Mouse (Mus musculus) heart, postnatal 0 days (tissue): ENCODE results near the gene Gnptg. TPM values are rescaled to one million over a fixed set of nuclear protein-coding genes. Genes with fewer than 3 reads are reported as not detected.
A peak's percentile ranks its signal among the peaks of the same experiment; 100 is the strongest.

ENCODE experiments used
- ATAC-seq: fragments of 200-750 bp; cut with Nextera tagmentation; 2 replicates; pipeline ENCODE4 v1.8.0; 2017; ENCODE audit warnings: low read depth, moderate number of reproducible peaks, moderate library complexity; ENCODE audit not compliant: insufficient read depth
- DNase-seq: peaks from one replicate; pipeline ENCODE4 v3.0.0-alpha.2; 2016; ENCODE audit warnings: low spot score
- H3K27ac ChIP-seq: fragments of 300-500 bp; sonication (generic); 2 replicates; pipeline ENCODE4 v1.5.1; 2014; ENCODE audit warnings: low read depth, mild to moderate bottlenecking
- H3K27me3 ChIP-seq: fragments of 300-500 bp; sonication (generic); 2 replicates; pipeline ENCODE4 v1.6.1; 2014; ENCODE audit warnings: low read length, mixed read lengths; ENCODE audit not compliant: control insufficient read depth, insufficient read depth
- H3K36me3 ChIP-seq: fragments of 300-500 bp; sonication (generic); replicated peaks from 2 replicates; pipeline ENCODE4 v1.6.1; 2014; ENCODE audit warnings: low read length, mixed read lengths; ENCODE audit not compliant: control insufficient read depth, insufficient read depth
- H3K4me1 ChIP-seq: fragments of 300-500 bp; sonication (generic); 2 replicates; pipeline ENCODE4 v1.6.1; 2014; ENCODE audit warnings: antibody characterized with exemption; ENCODE audit not compliant: control insufficient read depth, insufficient read depth
- H3K4me2 ChIP-seq: fragments of 300-500 bp; sonication (generic); 2 replicates; pipeline ENCODE4 v1.6.1; 2014; ENCODE audit warnings: low read depth, mild to moderate bottlenecking, low read length, moderate library complexity
- H3K4me3 ChIP-seq: fragments of 300-500 bp; sonication (generic); 2 replicates; pipeline ENCODE4 v1.5.1; 2014; ENCODE audit warnings: low read depth, low read length
- H3K9ac ChIP-seq: fragments of 300-500 bp; sonication (generic); replicated peaks from 2 replicates; pipeline ENCODE4 v1.6.1; 2014; ENCODE audit warnings: low read depth, low read length, mixed read lengths
- H3K9me3 ChIP-seq: fragments of 300-500 bp; sonication (generic); replicated peaks from 2 replicates; pipeline ENCODE4 v1.6.1; 2016; ENCODE audit warnings: low read length; ENCODE audit not compliant: control insufficient read depth
- CTCF ChIP-seq: IDR thresholded peaks from 2 replicates; pipeline ENCODE4 v1.5.1; 2016; ENCODE audit warnings: antibody characterized with exemption, control low read depth, low read depth
- EP300 ChIP-seq: IDR thresholded peaks from 2 replicates; pipeline ENCODE4 v1.6.1; 2016; ENCODE audit warnings: antibody characterized with exemption, low read depth
- WGBS: fragments of 180-500 bp; shearing (Covaris S2); extraction: QIAGEN DNeasy Blood & Tissue Kit; methylation state at CpG from one replicate; pipeline ENCODE4 v1.1.7; 2014; 5-methylcytosine and 5-hydroxymethylcytosine counted together
- polyA plus RNA-seq: library from polyadenylated mRNA; unstranded; fragments of >200 nt; fragmentation: Nextera tagmentation; extraction: Ambion mirVana; gene quantifications from 2 replicates; pipeline ENCODE4 v1.2.1, GENCODE M21; 2015
- total RNA-seq: library from RNA; depleted of rRNA; stranded (reverse); fragments of >200 nt; gene quantifications from 2 replicates; pipeline ENCODE4 v1.2.3, GENCODE M21; 2014; ENCODE audit warnings: low replicate concordance

Gene Gnptg
- total and polyA plus RNA-seq, 2 experiments from 2014 or later, result 21.0 to 24.2 TPM

DNA sequence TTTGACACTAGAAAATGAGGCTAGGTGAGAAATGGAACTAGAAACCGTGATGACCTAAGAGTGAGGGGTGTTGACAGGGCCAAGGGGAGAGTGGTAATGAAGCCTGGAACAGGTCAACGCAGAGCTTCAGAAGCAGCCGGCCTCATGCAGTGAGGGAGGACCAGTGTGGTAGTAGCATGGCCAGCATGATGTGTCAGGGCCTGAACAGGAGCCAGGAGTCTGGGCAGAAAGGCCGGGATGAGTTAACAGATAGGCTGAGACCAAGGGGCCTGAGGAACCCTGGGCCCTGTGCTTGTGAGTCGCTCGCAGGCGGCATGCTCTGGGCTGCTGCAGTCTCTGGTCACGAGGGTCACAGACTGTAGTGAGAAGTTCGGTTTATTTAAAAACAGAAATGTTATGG is 21.0 kb downstream of the Gnptg start:
- peaks cover 5% of the 10 kb centered on the region; the same call in 1 of the 2 replicates for H3K4me1 ChIP-seq
- no peak overlapping the region for H3K4me3 ChIP-seq
- no peak overlapping the region for H3K9ac ChIP-seq
- TF ChIP-seq EP300 (no peak), CTCF (no peak)
- peaks cover 57% of the 10 kb centered on the region for H3K36me3 ChIP-seq
- no peaks in the 10 kb centered on the region for H3K27me3 ChIP-seq
- H3K4me2 ChIP-seq, result no peak overlapping the region
- WGBS, result 75% methylated on average over 9 of the region's 9 CpGs
- H3K9me3 ChIP-seq, result no peaks in the 10 kb centered on the region
- H3K27ac ChIP-seq, result no peak overlapping the region
- no peak for DNase-seq
- no peak for ATAC-seq

DNA sequence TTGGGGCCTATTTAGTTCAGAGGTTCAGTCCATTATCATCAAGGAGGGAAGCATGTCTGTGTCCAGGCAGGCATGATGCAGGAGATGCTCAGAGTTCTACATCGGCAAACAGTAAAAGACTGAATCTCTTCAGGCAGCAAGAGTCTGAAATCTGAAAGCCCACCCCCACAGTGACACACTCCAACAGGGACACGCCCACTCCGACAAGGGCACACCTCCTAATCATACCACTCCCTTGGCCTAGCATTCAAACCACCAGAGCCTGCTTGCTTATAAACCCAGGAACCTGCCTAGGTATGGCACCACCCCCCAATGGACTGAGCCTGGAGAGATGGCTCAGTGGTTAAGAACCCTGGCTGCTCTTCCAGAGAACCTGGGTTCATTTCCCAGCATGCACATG is 24.5 kb downstream of the Gnptg start:
- H3K9me3 ChIP-seq, result no peaks in the 10 kb centered on the region
- no peaks in the 10 kb centered on the region for H3K4me1 ChIP-seq
- 88% methylated on average over 3 of the region's 3 CpGs for WGBS
- DNase-seq (no peak), ATAC-seq (no peak)
- H3K27ac ChIP-seq, result no peak overlapping the region
- H3K27me3 ChIP-seq, result no peaks in the 10 kb centered on the region
- H3K36me3 ChIP-seq, result peaks cover 85% of the 10 kb centered on the region
- no peak overlapping the region for H3K9ac ChIP-seq
- H3K4me2 ChIP-seq, result no peak overlapping the region
- no peak for TF ChIP-seq CTCF
- TF ChIP-seq EP300, result no peak
- no peak overlapping the region for H3K4me3 ChIP-seq

DNA sequence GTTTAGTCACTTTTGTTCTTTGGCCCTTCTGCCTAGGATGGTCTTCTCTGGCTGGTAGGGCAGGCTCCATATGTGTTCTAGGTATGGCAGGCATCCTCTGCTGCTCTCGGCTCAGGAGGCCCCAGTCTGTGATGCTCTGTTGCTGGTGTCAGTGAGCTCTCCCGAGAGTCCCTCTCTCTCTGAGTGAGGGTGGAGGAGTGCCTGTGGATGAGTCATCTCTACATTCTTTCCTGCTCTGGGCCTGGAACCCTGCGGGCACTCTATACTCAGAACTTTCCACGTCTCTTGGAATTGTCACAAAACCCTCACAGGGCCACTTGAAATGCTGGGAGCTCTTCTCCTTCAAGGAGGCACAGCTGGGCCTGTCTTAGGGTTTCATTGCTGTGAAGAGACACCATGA is 28.2 kb downstream of the Gnptg start:
- H3K9ac ChIP-seq, result no peak overlapping the region
- WGBS, result 63% methylated on average over 4 of the region's 4 CpGs
- H3K4me2 ChIP-seq, result no peak overlapping the region
- peak overlapping the region; percentile 27; the same call in 1 of the 2 replicates for H3K27ac ChIP-seq
- TF ChIP-seq EP300, result no peak
- DNase-seq, result no peak
- no peak for ATAC-seq
- no peaks in the 10 kb centered on the region for H3K27me3 ChIP-seq
- no peaks in the 10 kb centered on the region for H3K4me1 ChIP-seq
- H3K4me3 ChIP-seq, result no peak overlapping the region
- no peaks in the 10 kb centered on the region for H3K9me3 ChIP-seq
- peaks cover 89% of the 10 kb centered on the region for H3K36me3 ChIP-seq

DNA sequence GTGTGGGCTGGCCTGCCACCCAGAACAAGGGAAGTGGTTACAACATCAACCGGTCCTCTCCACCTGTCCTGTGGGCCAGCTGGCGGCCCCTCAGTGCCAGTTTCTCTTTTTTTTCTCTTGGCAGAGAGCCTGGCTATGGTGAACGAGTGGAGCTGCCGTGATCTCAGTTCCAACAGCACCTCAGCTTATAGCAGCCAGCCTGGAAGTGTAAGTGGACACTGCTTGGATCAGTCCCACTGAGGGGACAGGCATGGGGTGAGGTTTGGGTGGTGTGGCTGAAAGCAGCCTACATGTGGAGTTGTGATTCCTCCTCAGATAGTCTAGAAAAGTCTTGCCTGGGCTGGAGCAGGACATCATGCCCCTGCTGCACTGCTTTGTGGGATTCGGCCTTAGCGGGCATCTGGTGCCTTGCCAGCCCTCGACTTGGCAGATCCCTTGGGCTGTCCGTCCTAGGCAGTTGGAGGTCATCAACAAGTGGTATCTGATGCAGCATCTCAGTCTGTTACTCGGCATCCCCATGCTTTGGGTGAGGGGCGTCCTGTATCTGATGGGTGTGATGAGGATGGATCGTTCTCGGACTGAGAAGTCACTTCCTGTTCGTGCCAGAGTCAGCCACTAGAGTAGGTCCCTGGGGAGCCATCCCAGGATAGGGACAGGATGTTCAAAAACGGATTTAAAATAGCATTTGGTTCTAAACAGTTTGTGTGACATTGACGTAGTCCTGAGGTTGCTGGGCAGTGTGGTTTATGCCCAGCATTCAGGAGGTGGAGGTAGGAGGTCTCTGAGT is 29.1 kb downstream of the Gnptg start:
- H3K9me3 ChIP-seq, result no peaks in the 10 kb centered on the region
- peaks cover 87% of the 10 kb centered on the region for H3K36me3 ChIP-seq
- 61% methylated on average over 15 of the region's 15 CpGs for WGBS
- H3K27ac ChIP-seq, result peak overlapping the region; percentile 27; the same call in 1 of the 2 replicates
- no peaks in the 10 kb centered on the region for H3K4me1 ChIP-seq
- H3K4me3 ChIP-seq, result no peak overlapping the region
- H3K9ac ChIP-seq, result no peak overlapping the region
- DNase-seq (no peak), ATAC-seq (no peak; the same call in 1 of the 2 replicates)
- no peak for TF ChIP-seq CTCF
- TF ChIP-seq EP300, result no peak
- no peak overlapping the region for H3K4me2 ChIP-seq
- H3K27me3 ChIP-seq, result no peaks in the 10 kb centered on the region

DNA sequence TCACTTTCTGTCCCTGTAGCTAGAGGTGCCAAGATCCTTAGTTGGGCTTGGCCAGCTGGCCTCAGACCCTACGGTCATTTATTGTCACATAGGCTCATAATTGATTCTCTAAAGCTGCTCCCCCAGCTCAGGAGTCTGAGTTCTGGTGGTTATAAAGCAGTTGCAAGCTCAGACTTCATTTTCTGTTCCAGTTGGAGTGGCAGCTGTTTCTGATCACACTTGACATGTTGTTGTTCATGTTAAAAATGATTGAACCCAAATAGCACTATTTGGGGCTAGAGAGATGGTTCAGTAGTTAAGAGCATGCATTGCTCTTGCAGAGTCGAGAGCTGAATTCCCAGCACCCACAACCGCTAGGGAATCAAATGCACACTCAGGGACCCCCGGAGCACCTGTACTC is 29.9 kb downstream of the Gnptg start:
- Histone ChIP-seq H3K4me1 (no peaks in the 10 kb centered on the region), H3K4me3 (no peak overlapping the region), H3K4me2 (no peak overlapping the region), H3K36me3 (peaks cover 87% of the 10 kb centered on the region), H3K27ac (no peak overlapping the region), H3K9me3 (no peaks in the 10 kb centered on the region), H3K27me3 (no peaks in the 10 kb centered on the region), H3K9ac (no peak overlapping the region)
- ATAC-seq, result no peak
- no peak for DNase-seq
- 90% methylated on average over 4 of the region's 4 CpGs for WGBS
- TF ChIP-seq CTCF, result no peak
- TF ChIP-seq EP300, result no peak

DNA sequence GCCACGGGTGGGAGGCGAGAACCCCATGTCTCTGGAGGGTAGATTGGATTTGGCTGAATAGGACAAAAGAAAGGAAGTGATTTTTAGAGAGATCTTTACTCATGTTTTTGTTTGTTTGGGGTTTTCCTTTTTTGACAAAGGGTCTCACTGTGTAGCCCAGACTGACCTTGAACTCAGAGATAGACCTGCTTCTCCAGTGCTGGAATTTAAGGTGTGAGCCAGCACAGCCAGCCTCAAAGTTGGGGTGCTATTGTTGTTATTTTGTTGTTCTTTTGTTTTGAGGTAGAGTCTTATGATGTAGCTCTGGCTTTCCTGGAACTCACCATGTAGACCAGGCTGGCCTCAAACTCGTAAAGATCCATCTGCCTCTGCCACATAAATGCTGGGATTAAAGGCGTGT is 37.5 kb downstream of the Gnptg start:
- H3K4me3 ChIP-seq, result no peak overlapping the region
- no peak for TF ChIP-seq EP300
- no peak for TF ChIP-seq CTCF
- peaks cover 68% of the 10 kb centered on the region for H3K36me3 ChIP-seq
- no peaks in the 10 kb centered on the region for H3K4me1 ChIP-seq
- no peak overlapping the region for H3K9ac ChIP-seq
- H3K9me3 ChIP-seq, result no peaks in the 10 kb centered on the region
- H3K27me3 ChIP-seq, result no peaks in the 10 kb centered on the region
- ATAC-seq, result no peak
- no peak overlapping the region for H3K4me2 ChIP-seq
- H3K27ac ChIP-seq, result no peak overlapping the region
- no peak for DNase-seq
- WGBS, result 89% methylated on average over 4 of the region's 4 CpGs
